Mouse (Mus musculus) CD4-positive, CD25-positive, alpha-beta regulatory T cell (primary cell): Measurements from ENCODE around the gene Cfap157. TPM values are rescaled to one million over a fixed set of nuclear protein-coding genes. Genes with fewer than 3 reads are reported as not detected.

Experiments used
- polyA plus RNA-seq: library from polyadenylated mRNA; unstranded; fragments of 100-300 nt; shearing (Covaris generic); gene quantifications from one replicate; pipeline ENCODE4 v1.2.1, GENCODE M21; 2017

Gene Cfap157
- polyA plus RNA-seq, result 0.22 TPM

DNA sequence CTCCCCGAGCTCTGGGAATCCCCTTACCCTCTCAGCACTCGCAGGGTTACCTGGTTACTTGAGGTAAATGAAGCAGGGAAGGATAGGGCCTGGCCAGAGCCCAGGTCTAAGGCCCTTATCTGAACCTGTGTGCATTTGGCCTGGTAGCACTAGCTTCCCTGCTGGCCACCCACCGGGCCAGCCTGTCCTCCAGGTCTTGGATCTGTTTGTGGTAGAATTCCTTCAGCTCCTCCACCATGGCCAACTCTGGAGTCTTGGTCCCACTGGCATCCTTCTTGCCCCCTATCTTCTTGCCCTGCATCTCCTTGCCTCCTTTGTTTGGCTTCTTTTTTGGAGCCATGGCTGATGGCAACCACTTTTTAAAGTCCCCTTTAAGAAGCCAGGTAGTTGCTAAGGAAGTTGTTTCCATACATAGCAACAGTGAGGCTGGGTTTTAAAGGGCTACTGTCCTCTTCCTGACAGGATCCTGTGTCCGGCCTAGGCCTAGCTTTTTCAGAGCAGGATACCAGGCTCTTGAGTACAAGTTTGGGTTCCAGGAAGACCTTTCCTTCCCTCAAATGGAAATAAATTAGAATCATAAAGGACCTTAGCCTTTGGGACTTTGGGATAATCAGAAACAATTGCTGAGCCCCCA lies at the start of gene Cfap157:
Gene Cfap157, minus strand, starts transcription at position 381 of the 634 bp plus-strand sequence.

GRCm38 (mm10) chr2:32775359-32776074 lies 8.7 kb downstream of the Cfap157 start, which contains the start of the genes Ttc16 and Ptrh1:
Gene Ttc16 (minus strand): TSS chr2:32775633.
Gene Ptrh1 (plus strand): TSS chr2:32775786.

DNA sequence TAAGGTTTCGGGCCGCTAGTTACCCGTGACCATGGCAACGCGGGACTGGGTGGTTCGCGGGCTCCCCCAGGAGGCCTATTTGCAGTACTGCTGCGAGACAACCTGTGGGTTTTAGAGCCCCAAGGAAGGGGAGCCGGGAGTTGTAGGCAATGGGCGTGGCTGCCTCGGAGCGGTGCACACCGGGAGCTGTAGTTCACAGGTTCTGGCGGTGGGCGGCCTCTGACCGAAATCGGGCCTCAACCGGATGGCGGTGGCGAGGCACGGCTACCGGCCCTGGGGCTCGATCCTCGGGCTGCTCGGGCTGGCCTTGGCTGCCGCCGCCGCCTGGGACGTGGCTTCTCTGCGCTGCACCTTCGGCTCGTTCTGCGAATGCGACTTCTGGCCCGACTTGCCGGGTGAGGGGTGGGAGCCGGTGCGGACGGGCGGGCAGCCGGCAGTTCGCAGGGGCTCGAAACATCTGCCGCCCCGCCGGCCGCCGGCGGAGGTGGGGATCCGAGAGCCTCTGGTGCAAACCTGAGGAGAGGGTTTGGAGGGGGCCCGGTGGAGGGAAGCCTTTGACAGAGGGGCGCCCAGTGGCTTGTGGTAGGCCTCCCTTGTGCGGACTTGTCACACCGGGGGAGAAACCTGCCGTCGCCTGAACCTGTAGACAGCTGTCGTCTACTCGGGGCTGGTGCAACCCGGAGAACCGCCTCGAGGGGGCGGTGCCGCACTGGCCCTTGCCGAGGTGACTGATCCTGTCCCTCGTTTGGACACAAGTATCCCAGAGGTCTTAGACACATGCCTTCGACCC lies 27.0 kb downstream of the Cfap157 start, which contains the start of gene Tor2a:
Gene Tor2a, plus strand, starts transcription at position 179 of the 790 bp plus-strand sequence.

GRCm38 (mm10) chr2:32740916-32741272 lies 43.3 kb downstream of the Cfap157 start, which contains the start of gene 6330409D20Rik:
Gene 6330409D20Rik (minus strand): TSS chr2:32741016.

Other genes with a start within 250 kb of the Cfap157 start
- gene Fam102a, start 249.1 kb downstream of the Cfap157 start, polyA plus RNA-seq, result 139 TPM
- 139 TPM for gene Dpm2, start 213.6 kb downstream of the Cfap157 start, polyA plus RNA-seq
- gene Pip5kl1, start 209.6 kb downstream of the Cfap157 start, polyA plus RNA-seq, result 0.36 TPM
- 0.12 TPM for gene 9430097D07Rik, start 208.7 kb downstream of the Cfap157 start, polyA plus RNA-seq
- 43.7 TPM for gene St6galnac4, start 197.3 kb downstream of the Cfap157 start, polyA plus RNA-seq
- 5.1 TPM for gene St6galnac6, start 184.7 kb downstream of the Cfap157 start, polyA plus RNA-seq
- gene Ak1, start 162.7 kb downstream of the Cfap157 start, polyA plus RNA-seq, result not detected
- 0.19 TPM for gene Eng, start 137.8 kb downstream of the Cfap157 start, polyA plus RNA-seq
- gene Fpgs, start 80.3 kb downstream of the Cfap157 start, polyA plus RNA-seq, result 25.7 TPM
- 177 TPM for gene Cdk9, start 71.4 kb downstream of the Cfap157 start, polyA plus RNA-seq
- 116 TPM for gene Sh2d3c, start 63.4 kb downstream of the Cfap157 start, polyA plus RNA-seq
- 0.85 TPM for gene 6330409D20Rik, start 43.4 kb downstream of the Cfap157 start, polyA plus RNA-seq
- 76.5 TPM for gene Tor2a, start 27.2 kb downstream of the Cfap157 start, polyA plus RNA-seq
- 0.48 TPM for gene Ttc16, start 8.8 kb downstream of the Cfap157 start, polyA plus RNA-seq
- gene Ptrh1, start 8.6 kb downstream of the Cfap157 start, polyA plus RNA-seq, result 4.9 TPM
- 2.9 TPM for gene Stxbp1, start 62.8 kb upstream of the Cfap157 start, polyA plus RNA-seq
- gene Fam129b, start 91.7 kb upstream of the Cfap157 start, polyA plus RNA-seq, result 1.7 TPM
- 47.2 TPM for gene Rpl12, start 177.1 kb upstream of the Cfap157 start, polyA plus RNA-seq
- gene Lrsam1, start 177.2 kb upstream of the Cfap157 start, polyA plus RNA-seq, result 10.2 TPM
- gene Slc2a8, start 197.7 kb upstream of the Cfap157 start, polyA plus RNA-seq, result 8.2 TPM